Mouse (Mus musculus) kidney, embryonic 15.5 days (tissue): ENCODE results near the gene Kcnj12. TPM values are rescaled to one million over a fixed set of nuclear protein-coding genes. Genes with fewer than 3 reads are reported as not detected.

Experiments
- ATAC-seq: fragments of 200-750 bp; cut with Nextera tagmentation; replicated peaks from 2 replicates; pipeline ENCODE4 v1.8.0; 2017; ENCODE audit warnings: moderate TSS enrichment; ENCODE audit not compliant: low FRiP score
- H3K27ac ChIP-seq: fragments of 300-500 bp; sonication (generic); 2 replicates; pipeline ENCODE4 v1.5.1; 2015; ENCODE audit warnings: mild to moderate bottlenecking, inconsistent platforms
- H3K27me3 ChIP-seq: fragments of 300-500 bp; sonication (generic); 2 replicates; pipeline ENCODE4 v1.6.1; 2015; ENCODE audit warnings: inconsistent platforms
- H3K36me3 ChIP-seq: fragments of 300-500 bp; sonication (generic); 2 replicates; pipeline ENCODE4 v1.6.1; 2015; ENCODE audit warnings: inconsistent platforms
- H3K4me1 ChIP-seq: fragments of 300-500 bp; sonication (generic); 2 replicates; pipeline ENCODE4 v1.6.1; 2015; ENCODE audit warnings: inconsistent platforms
- H3K4me2 ChIP-seq: fragments of 300-500 bp; sonication (generic); 2 replicates; pipeline ENCODE4 v1.6.1; 2015; ENCODE audit warnings: moderate library complexity, mild to moderate bottlenecking, inconsistent platforms
- H3K4me3 ChIP-seq: fragments of 300-500 bp; sonication (generic); replicated peaks from 2 replicates; pipeline ENCODE4 v1.5.1; 2015; ENCODE audit warnings: mild to moderate bottlenecking, inconsistent platforms
- H3K9ac ChIP-seq: fragments of 300-500 bp; sonication (generic); 2 replicates; pipeline ENCODE4 v1.6.1; 2015; ENCODE audit warnings: mild to moderate bottlenecking, inconsistent platforms
- H3K9me3 ChIP-seq: fragments of 300-500 bp; sonication (generic); replicated peaks from 2 replicates; pipeline ENCODE4 v1.6.1; 2016; ENCODE audit warnings: inconsistent platforms
- WGBS: fragments of 180-500 bp; shearing (Covaris S2); methylation state at CpG from one replicate; pipeline ENCODE4 v1.1.7; 2015; ENCODE audit warnings: mixed read lengths; 5-methylcytosine and 5-hydroxymethylcytosine counted together
- polyA plus RNA-seq: library from polyadenylated mRNA; unstranded; fragments of >200 nt; fragmentation: Nextera tagmentation; extraction: Ambion mirVana; gene quantifications from 2 replicates; pipeline ENCODE4 v1.2.1, GENCODE M21; 2015

Kcnj12 gene
- polyA plus RNA-seq, 1 experiment from 2014 or later = 0.45 TPM

GRCm38 (mm10) chr11:61102397-61103339 lies 80.3 kb downstream of the Kcnj12 start:
- WGBS = 73% methylated on average over 13 of the region's 13 CpGs
- H3K4me3 ChIP-seq = no peak overlapping the region
- no peak overlapping the region for H3K9ac ChIP-seq
- H3K9me3 ChIP-seq = no peaks in the 10 kb centered on the region
- no peak overlapping the region for H3K4me2 ChIP-seq
- H3K4me1 ChIP-seq = no peaks in the 10 kb centered on the region
- peaks cover 5% of the 10 kb centered on the region; the same call in 1 of the 2 replicates for H3K27me3 ChIP-seq
- H3K36me3 ChIP-seq = no peaks in the 10 kb centered on the region
- no peak overlapping the region for H3K27ac ChIP-seq
- ATAC-seq = no peak

- no peak overlapping the region for H3K27ac ChIP-seq
- peaks cover 5% of the 10 kb centered on the region; the same call in 1 of the 2 replicates for H3K27me3 ChIP-seq
- H3K4me2 ChIP-seq = peak overlapping the region; percentile 34; the same call in 1 of the 2 replicates
- H3K9ac ChIP-seq = no peak overlapping the region
- H3K9me3 ChIP-seq = no peaks in the 10 kb centered on the region
- H3K4me3 ChIP-seq = no peak overlapping the region
- peak; percentile 86 for ATAC-seq
- 20% methylated on average over 20 of the region's 20 CpGs for WGBS
- H3K4me1 ChIP-seq = no peaks in the 10 kb centered on the region
- no peaks in the 10 kb centered on the region for H3K36me3 ChIP-seq
These were observed 82.0 kb downstream of the Kcnj12 start for GRCm38 (mm10) chr11:61104241-61104901.

DNA sequence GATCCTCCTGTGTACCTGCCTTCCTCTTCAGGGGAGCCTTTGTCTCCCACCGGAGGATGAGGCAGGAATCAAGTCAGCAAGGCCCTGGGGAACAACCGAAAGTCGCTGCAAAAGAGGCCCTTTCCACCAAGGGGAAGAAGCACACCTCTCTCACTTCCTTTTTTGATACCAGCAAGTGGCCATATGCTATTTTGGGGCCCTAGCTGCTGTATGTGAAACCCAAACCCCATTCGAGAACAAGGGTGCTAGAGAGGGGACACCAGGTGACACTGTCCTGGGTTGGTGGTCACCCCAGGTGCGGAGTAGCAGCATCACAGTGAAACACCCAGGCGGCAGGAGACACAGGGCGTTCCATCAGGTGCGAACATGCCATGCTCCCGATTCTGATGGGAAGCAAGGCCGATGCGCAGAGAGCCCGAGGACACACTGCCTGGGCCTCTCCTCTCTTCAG lies 86.6 kb downstream of the Kcnj12 start:
- Histone ChIP-seq H3K27ac (no peak overlapping the region), H3K9ac (no peak overlapping the region), H3K4me2 (no peak overlapping the region), H3K4me1 (no peaks in the 10 kb centered on the region), H3K27me3 (0 out of 2 replicates have a peak, but pooled peaks cover 5% of the 10 kb centered on the region), H3K9me3 (no peaks in the 10 kb centered on the region), H3K36me3 (no peaks in the 10 kb centered on the region), H3K4me3 (no peak overlapping the region)
- WGBS = 87% methylated on average over 12 of the region's 12 CpGs
- ATAC-seq = no peak

DNA sequence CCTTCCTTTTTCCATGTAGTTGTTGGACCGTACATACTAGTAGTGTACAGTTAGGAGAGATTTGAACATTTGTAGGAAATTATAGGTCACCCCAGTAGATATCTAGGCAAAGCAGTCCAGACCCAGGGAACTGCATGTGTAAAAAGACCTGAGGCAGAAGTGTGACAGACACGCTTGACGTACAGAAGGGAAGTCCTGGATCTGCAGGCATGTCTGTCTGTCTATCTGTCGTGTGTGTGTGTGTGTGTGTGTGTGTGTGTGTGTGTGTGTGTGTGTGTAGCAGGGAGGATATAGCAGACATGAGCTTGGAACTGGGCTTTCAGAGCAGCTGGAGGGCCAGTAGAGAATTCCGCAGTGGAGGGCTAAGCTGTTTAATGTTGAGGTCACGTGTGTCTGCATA lies 87.3 kb downstream of the Kcnj12 start:
- Histone ChIP-seq H3K27ac (no peak overlapping the region), H3K4me1 (no peaks in the 10 kb centered on the region), H3K4me3 (no peak overlapping the region), H3K27me3 (0 out of 2 replicates have a peak, but pooled peaks cover 5% of the 10 kb centered on the region), H3K9ac (no peak overlapping the region), H3K36me3 (no peaks in the 10 kb centered on the region), H3K9me3 (no peaks in the 10 kb centered on the region), H3K4me2 (no peak overlapping the region)
- no peak for ATAC-seq
- WGBS = 74% methylated on average over 6 of the region's 6 CpGs

- Histone ChIP-seq H3K36me3 (no peaks in the 10 kb centered on the region), H3K27me3 (0 out of 2 replicates have a peak, but pooled peaks cover 2% of the 10 kb centered on the region), H3K4me1 (no peaks in the 10 kb centered on the region), H3K27ac (no peak overlapping the region), H3K4me2 (no peak overlapping the region), H3K9me3 (no peaks in the 10 kb centered on the region), H3K4me3 (no peak overlapping the region), H3K9ac (no peak overlapping the region)
- 76% methylated on average over 10 of the region's 10 CpGs for WGBS
- no peak for ATAC-seq
These were observed 87.7 kb downstream of the Kcnj12 start for GRCm38 (mm10) chr11:61110113-61110512.

DNA sequence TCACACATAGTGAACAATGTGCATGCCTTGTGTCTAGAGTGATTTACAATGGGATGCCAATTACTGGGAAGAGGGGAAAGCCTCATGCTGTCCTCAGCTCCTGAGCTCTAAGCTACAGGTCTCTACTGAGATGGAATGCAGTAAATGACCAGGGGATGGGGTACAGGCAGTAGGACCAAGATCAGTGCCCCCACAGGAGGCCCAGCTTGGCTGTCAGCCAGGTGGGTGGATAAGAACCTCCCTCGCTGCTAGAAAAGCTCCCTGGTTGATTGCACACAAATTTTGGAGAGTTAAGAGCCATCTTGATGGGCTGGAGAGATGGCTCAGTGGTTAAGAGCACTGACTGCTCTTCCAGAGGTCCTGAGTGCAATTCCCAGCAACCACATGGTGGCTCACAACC lies 88.6 kb downstream of the Kcnj12 start:
- ATAC-seq = no peak
- no peaks in the 10 kb centered on the region for H3K36me3 ChIP-seq
- H3K27ac ChIP-seq = no peak overlapping the region
- WGBS = 30% methylated on average over 1 of the region's 1 CpGs
- H3K4me3 ChIP-seq = no peak overlapping the region
- no peaks in the 10 kb centered on the region for H3K27me3 ChIP-seq
- H3K4me2 ChIP-seq = no peak overlapping the region
- no peak overlapping the region for H3K9ac ChIP-seq
- no peaks in the 10 kb centered on the region for H3K4me1 ChIP-seq
- H3K9me3 ChIP-seq = no peaks in the 10 kb centered on the region

GRCm38 (mm10) chr11:61111472-61111871 lies 89.1 kb downstream of the Kcnj12 start:
- Histone ChIP-seq H3K27me3 (no peaks in the 10 kb centered on the region), H3K27ac (no peak overlapping the region), H3K4me2 (no peak overlapping the region), H3K4me3 (no peak overlapping the region), H3K9ac (no peak overlapping the region), H3K4me1 (no peaks in the 10 kb centered on the region), H3K9me3 (no peaks in the 10 kb centered on the region), H3K36me3 (no peaks in the 10 kb centered on the region)
- WGBS = 95% methylated on average over 4 of the region's 4 CpGs
- ATAC-seq = no peak

- H3K27me3 ChIP-seq = no peaks in the 10 kb centered on the region
- 71% methylated on average over 8 of the region's 8 CpGs for WGBS
- H3K36me3 ChIP-seq = no peaks in the 10 kb centered on the region
- H3K4me3 ChIP-seq = no peak overlapping the region
- H3K9me3 ChIP-seq = no peaks in the 10 kb centered on the region
- H3K9ac ChIP-seq = no peak overlapping the region
- no peaks in the 10 kb centered on the region for H3K4me1 ChIP-seq
- H3K27ac ChIP-seq = no peak overlapping the region
- ATAC-seq = no peak
- no peak overlapping the region for H3K4me2 ChIP-seq
These were observed 90.1 kb downstream of the Kcnj12 start for GRCm38 (mm10) chr11:61112323-61112995.

DNA sequence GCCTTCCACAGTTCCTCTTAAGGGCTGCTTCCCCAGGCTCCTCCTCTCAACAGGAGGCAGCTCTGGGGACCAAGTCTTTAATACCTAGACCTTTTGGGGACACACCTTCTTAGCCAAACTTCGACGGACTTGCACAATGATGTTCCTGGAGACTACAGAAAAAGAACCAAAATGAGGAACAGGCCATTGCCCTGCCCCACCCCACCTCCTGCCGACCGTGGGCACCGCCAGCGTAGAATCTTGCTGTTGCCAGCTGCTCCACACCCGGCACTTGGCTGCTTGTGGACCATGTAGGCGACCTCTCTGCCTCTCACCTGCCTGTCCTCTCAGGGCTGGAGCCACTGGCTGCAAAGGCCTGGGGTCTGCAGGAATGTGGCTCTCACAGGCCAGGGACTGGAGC lies 93.9 kb downstream of the Kcnj12 start:
- H3K9me3 ChIP-seq = no peaks in the 10 kb centered on the region
- no peaks in the 10 kb centered on the region for H3K4me1 ChIP-seq
- no peak overlapping the region for H3K4me3 ChIP-seq
- no peak overlapping the region for H3K27ac ChIP-seq
- H3K27me3 ChIP-seq = no peaks in the 10 kb centered on the region
- H3K4me2 ChIP-seq = no peak overlapping the region
- H3K9ac ChIP-seq = no peak overlapping the region
- ATAC-seq = no peak
- H3K36me3 ChIP-seq = no peaks in the 10 kb centered on the region
- 64% methylated on average over 8 of the region's 8 CpGs for WGBS

DNA sequence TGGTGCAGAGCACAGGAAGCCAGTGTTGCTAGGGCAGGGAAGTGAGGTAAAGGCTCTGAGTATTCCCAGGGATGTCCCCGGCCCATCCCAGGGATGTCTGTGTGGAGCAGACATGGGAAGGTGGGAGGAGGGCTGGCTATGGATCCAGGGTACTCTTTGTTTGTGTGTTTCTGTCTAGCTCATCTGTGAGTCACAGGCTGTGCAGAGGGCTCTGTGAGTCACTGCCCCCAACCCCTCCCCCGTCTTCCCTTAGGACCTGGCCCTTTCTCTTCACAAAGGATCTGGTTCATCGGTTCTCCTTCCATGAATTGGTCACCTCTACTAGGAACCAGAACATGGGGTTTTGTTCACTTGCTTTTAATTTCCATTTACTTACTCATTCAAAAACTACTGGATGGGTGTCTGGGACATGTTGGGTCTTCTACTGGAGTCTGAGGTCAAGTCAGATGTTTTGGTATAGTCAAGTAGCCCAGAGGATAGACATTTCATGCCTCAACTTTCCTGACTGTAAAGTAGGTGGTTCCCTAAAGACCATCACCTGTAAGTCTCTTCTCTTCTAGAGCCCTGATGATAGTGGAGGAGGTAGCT lies 97.7 kb downstream of the Kcnj12 start:
- H3K27me3 ChIP-seq = no peaks in the 10 kb centered on the region
- no peaks in the 10 kb centered on the region for H3K9me3 ChIP-seq
- H3K36me3 ChIP-seq = no peaks in the 10 kb centered on the region
- no peak overlapping the region for H3K27ac ChIP-seq
- H3K9ac ChIP-seq = no peak overlapping the region
- H3K4me3 ChIP-seq = no peak overlapping the region
- no peak for ATAC-seq
- 89% methylated on average over 3 of the region's 3 CpGs for WGBS
- no peaks in the 10 kb centered on the region for H3K4me1 ChIP-seq
- no peak overlapping the region for H3K4me2 ChIP-seq
